Mouse (Mus musculus) heart, postnatal 0 days (tissue): ENCODE measurements around the gene Gtf2ird2.

Experiments used
- CTCF ChIP-seq: IDR thresholded peaks from 2 replicates; pipeline ENCODE4 v1.5.1; 2016; ENCODE audit warnings: antibody characterized with exemption, control low read depth, low read depth
- EP300 ChIP-seq: IDR thresholded peaks from 2 replicates; pipeline ENCODE4 v1.6.1; 2016; ENCODE audit warnings: antibody characterized with exemption, low read depth

DNA sequence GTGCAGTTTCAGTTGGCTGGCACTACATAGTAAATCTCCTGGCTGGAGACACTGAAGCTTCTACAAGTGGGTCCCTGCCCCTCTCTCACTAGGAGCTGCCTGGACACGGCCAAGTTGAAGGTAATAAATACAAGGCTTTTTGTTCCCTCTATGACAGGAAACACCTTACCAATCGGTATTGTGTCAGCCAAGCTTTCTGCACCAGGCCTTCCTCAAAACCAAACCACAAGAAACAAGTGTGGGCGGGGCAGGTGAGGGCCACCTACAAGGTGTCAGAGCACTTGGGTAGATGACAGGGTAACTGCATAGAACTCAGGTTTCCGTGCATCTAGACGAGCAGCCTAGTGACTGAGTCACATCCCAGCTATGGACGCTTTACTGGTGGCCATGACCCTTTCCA is 53.0 kb downstream of the Gtf2ird2 start:
- TF ChIP-seq CTCF (no peak), EP300 (no peak)
